Mouse (Mus musculus): ENCODE results near the gene Cox4i1.

Gene Cox4i1

GRCm38 (mm10) chr8:120698426-120698825 lies 30.4 kb downstream of the Cox4i1 start:
- TF ChIP-seq GATA4 (IDR thresholded peaks at IDR 0.05; ENCODE audit: insufficient replicate concordance, low read length): no peak

- TF ChIP-seq GATA4 (IDR thresholded peaks at IDR 0.05; ENCODE audit: insufficient replicate concordance, low read length): no peak; the same call in 1 of the 2 replicates
Measured at GRCm38 (mm10) chr8:120699079-120699478, 31.1 kb downstream of the Cox4i1 start.

- TF ChIP-seq GATA4 (IDR thresholded peaks at IDR 0.05; ENCODE audit: insufficient replicate concordance, low read length): peak; percentile 76
Measured at GRCm38 (mm10) chr8:120699565-120699964, 31.5 kb downstream of the Cox4i1 start.

GRCm38 (mm10) chr8:120700053-120700452 lies 32.0 kb downstream of the Cox4i1 start:
- no peak for TF ChIP-seq GATA4 (IDR thresholded peaks at IDR 0.05; ENCODE audit: insufficient replicate concordance, low read length)

GRCm38 (mm10) chr8:120701758-120702465 lies 33.9 kb downstream of the Cox4i1 start:
- no peak for TF ChIP-seq GATA4 (IDR thresholded peaks at IDR 0.05; ENCODE audit: insufficient replicate concordance, low read length)

- no peak for TF ChIP-seq GATA4 (IDR thresholded peaks at IDR 0.05; ENCODE audit: insufficient replicate concordance, low read length)
Measured at GRCm38 (mm10) chr8:120704203-120704602, 36.2 kb downstream of the Cox4i1 start.

GRCm38 (mm10) chr8:120705163-120705562 lies 37.1 kb downstream of the Cox4i1 start:
- no peak for TF ChIP-seq GATA4 (IDR thresholded peaks at IDR 0.05; ENCODE audit: insufficient replicate concordance, low read length)

- no peak for TF ChIP-seq GATA4 (IDR thresholded peaks at IDR 0.05; ENCODE audit: insufficient replicate concordance, low read length)
Measured at GRCm38 (mm10) chr8:120706193-120706592, 38.2 kb downstream of the Cox4i1 start.

- TF ChIP-seq GATA4 (IDR thresholded peaks at IDR 0.05; ENCODE audit: insufficient replicate concordance, low read length): no peak
Measured at GRCm38 (mm10) chr8:120709176-120709575, 41.2 kb downstream of the Cox4i1 start.

GRCm38 (mm10) chr8:120715200-120715599 lies 47.2 kb downstream of the Cox4i1 start:
- TF ChIP-seq GATA4 (IDR thresholded peaks at IDR 0.05; ENCODE audit: insufficient replicate concordance, low read length): no peak

GRCm38 (mm10) chr8:120715996-120716680 lies 48.1 kb downstream of the Cox4i1 start:
- TF ChIP-seq GATA4 (IDR thresholded peaks at IDR 0.05; ENCODE audit: insufficient replicate concordance, low read length): no peak

- no peak for TF ChIP-seq GATA4 (IDR thresholded peaks at IDR 0.05; ENCODE audit: insufficient replicate concordance, low read length)
Measured at GRCm38 (mm10) chr8:120719586-120720236, 51.7 kb downstream of the Cox4i1 start.

GRCm38 (mm10) chr8:120723025-120723424 lies 55.0 kb downstream of the Cox4i1 start:
- no peak for TF ChIP-seq GATA4 (IDR thresholded peaks at IDR 0.05; ENCODE audit: insufficient replicate concordance, low read length)
